18 mouse cellular contexts compared by ENCODE assay signal in the genomic region with DNA sequence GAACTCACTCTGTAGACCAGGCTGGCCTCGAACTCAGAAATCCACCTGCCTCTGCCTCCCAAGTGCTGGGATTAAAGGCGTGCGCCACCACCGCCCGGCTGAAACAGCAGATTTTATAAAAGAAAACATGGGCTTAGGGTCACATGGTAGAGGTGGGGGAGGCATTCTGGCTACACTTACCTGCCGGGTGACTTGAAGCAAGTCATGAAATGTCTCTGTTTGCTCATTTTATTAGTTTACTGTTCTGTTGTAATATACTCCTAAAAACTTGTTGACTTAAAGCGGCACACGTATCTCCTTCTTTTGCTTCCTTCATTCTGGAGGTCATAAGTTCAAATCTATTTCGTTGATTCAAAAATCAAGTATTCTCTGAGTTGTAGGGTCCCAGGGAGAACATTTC.
"Had no signal": no experiment of that assay in that cellular context is flagged by ENCODE, and none has a peak within 500 bp of the region (broad histone marks: within the 10 kb centered on the region; RNA-seq: fewer than 3 reads in every experiment).

No protein-coding gene starts in this region.

- DNase-seq: liver, embryonic 13.5 days; liver, postnatal 0 days; lung, adult 2 months; lung, postnatal 4 days; retina, postnatal 1 day; right cerebral cortex, postnatal 14 days; thymus, adult 2 months; thymus, postnatal 25 days had no signal

- ATAC-seq: liver, postnatal 0 days; lung, postnatal 0 days; midbrain, embryonic 15.5 days had no signal

- H3K4me1 ChIP-seq: liver, embryonic 15.5 days; midbrain, embryonic 12.5 days; stomach, embryonic 15.5 days had no signal

- H3K9ac ChIP-seq: liver, embryonic 13.5 days; liver, embryonic 15.5 days; liver, postnatal 0 days; lung, embryonic 15.5 days; midbrain, embryonic 12.5 days; midbrain, embryonic 15.5 days; neural tube, embryonic 13.5 days; neural tube, embryonic 15.5 days; stomach, embryonic 15.5 days had no signal

- H3K9me3 ChIP-seq: liver, embryonic 13.5 days; liver, embryonic 15.5 days; lung, embryonic 15.5 days; midbrain, embryonic 10.5 days; midbrain, embryonic 12.5 days; midbrain, embryonic 15.5 days; neural tube, embryonic 13.5 days; neural tube, embryonic 15.5 days; stomach, embryonic 15.5 days had no signal

- H3K4me2 ChIP-seq: liver, embryonic 13.5 days; liver, embryonic 15.5 days; lung, embryonic 15.5 days; midbrain, embryonic 12.5 days; midbrain, embryonic 15.5 days; neural tube, embryonic 13.5 days; neural tube, embryonic 15.5 days; stomach, embryonic 15.5 days had no signal

- H3K36me3 ChIP-seq: liver, embryonic 13.5 days; liver, embryonic 15.5 days; lung, embryonic 15.5 days; midbrain, embryonic 10.5 days; midbrain, embryonic 12.5 days; midbrain, embryonic 15.5 days; neural tube, embryonic 13.5 days; neural tube, embryonic 15.5 days; stomach, embryonic 15.5 days had no signal

- H3K4me3 ChIP-seq: liver, embryonic 13.5 days; liver, embryonic 15.5 days; lung, embryonic 15.5 days; midbrain, embryonic 10.5 days; midbrain, embryonic 12.5 days; midbrain, embryonic 15.5 days; neural tube, embryonic 13.5 days; neural tube, embryonic 15.5 days; stomach, embryonic 15.5 days had no signal

- H3K27ac ChIP-seq: liver, embryonic 13.5 days; liver, embryonic 15.5 days; lung, embryonic 15.5 days; midbrain, embryonic 10.5 days; midbrain, embryonic 12.5 days; midbrain, embryonic 15.5 days; neural tube, embryonic 13.5 days; neural tube, embryonic 15.5 days; stomach, embryonic 15.5 days; stomach, postnatal 0 days had no signal

- H3K27me3 ChIP-seq: lung, embryonic 15.5 days; midbrain, embryonic 12.5 days; midbrain, embryonic 15.5 days; neural tube, embryonic 13.5 days; neural tube, embryonic 15.5 days; stomach, embryonic 15.5 days had no signal
